Mouse (Mus musculus) heart, postnatal 10 days (tissue): ENCODE results near the gene Spryd3. TPM values are rescaled to one million over a fixed set of nuclear protein-coding genes. Genes with fewer than 3 reads are reported as not detected.
A peak's percentile ranks its signal among the peaks of the same experiment; 100 is the strongest.
"Not testable (repeated sequence)": the region's sequence is repeated elsewhere in the genome, so short reads cannot be mapped to it uniquely, and the experiment has no call there.

Experiments
- DNase-seq, 2 experiments: peaks; one replicate each; pipeline ENCODE4 v3.0.0; 2021
- intact Hi-C: fragments of 180-260 bp; cut with DNase I; formaldehyde crosslinking; loops from one replicate; pipeline ENCODE4 v1.15.1; 2025
- total RNA-seq, 2 experiments: library from RNA; stranded (reverse); gene quantifications; 2 replicates each; pipeline ENCODE4 v1.2.3; 2021

Gene Spryd3
- total RNA-seq: 10 to 100 TPM; 19.1 to 22.2 TPM

DNA sequence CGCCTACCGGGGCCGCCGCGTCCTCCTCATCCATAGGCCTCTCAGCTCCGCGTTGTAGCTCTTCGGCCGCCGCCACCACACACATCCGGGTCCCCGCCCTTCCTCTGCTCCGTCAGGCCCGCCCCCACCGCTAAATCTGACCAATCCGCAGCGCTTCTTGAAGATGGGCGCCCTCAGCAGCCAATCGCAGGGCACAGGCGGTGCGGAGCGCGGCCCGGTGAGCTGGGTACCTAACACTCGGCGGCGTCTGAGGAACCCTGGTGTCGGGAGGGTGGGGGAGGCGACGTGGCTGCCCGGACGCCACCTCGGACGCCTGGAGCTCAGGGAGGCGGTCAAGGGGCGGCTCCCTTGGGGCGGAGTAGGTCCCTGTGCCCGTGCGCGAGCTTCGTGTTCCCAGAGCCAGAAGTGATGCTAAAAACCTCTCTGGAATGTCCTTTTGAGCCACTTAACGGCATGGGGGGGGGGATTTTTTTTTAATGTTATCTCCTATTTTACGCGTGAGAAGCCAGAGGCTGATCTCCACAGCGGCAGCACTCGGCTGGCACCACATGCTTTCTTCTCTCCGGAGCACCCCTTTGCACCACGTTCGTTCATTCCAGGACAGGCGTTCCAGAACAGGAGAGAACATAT, at the start of gene Spryd3:
Spryd3 (minus strand) TSS at position 106 of the 630 bp plus-strand sequence.
- intact Hi-C loops: no loop called here
- peak; percentile 99 for DNase-seq

DNA sequence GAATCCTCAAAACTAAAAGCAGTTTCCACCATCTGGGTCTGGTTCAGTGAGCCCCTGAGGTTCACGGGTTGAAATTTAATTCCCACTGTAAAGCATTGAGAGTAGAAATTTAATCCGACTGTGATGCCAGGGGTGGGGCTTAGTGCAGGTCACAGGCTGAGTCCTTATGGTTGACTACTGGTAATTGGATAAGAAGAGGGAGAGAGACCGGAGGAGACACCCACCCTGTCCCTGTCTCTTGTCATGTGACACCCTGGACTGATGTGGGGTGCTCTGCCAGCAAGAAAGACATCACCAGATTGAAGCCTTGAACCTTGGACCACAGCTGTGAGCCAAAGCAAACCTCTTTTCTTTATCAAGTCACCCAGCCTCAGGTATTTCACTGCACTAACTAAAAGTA, 47.0 kb upstream of the Spryd3 start:
- intact Hi-C loops: no loop called here
- no peak for DNase-seq

DNA sequence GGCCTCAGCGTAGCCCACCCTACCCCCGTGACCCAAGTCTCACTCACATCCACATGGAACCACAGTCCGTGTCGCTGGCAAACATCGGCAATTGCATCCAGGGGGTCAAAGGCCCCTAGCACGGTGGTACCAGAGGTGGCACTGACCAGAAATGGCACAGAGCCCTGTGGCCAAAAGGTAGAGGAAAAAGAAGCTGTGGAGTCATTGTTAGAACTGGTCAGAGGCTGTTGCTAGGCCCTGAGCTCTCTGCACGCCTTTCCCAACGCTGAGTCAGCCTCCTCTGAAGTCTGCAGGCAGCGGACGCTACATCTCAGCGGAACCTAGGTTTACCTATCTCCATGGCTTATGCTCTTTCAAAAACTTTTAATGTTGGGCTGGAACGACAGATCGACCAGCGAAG, 43.9 kb upstream of the Spryd3 start:
- intact Hi-C loops: loop anchor here (5.0 kb wide), 1 partner anchor 137 kb away; no protein-coding TSS in a partner anchor

DNA sequence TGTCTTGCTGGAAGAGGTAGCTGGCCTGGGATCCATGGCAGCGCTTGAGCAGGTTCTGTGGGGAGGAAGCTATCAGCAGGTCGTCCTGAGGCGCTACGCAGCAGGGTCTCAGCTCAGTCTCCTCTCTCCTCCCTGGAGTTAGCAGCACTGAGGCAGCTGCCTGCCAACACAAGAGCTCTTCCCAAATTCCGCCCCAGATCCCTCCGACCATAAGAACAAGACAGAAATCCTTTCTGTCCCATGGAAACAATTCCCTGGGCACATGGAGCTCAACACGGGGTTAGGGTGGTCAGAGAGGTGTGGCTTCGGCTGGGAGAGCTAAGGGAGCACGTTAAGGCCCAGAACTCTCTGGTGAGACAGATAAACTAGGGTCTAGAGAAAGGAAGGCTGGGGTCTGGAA, 43.1 kb upstream of the Spryd3 start:
- DNase-seq: no peak
- intact Hi-C loops: loop anchor here (5.0 kb wide), 1 partner anchor 138 kb away; no protein-coding TSS in a partner anchor

More for the DNA sequence above, 43.9 kb upstream of the Spryd3 start:
- DNase-seq: no peak

DNA sequence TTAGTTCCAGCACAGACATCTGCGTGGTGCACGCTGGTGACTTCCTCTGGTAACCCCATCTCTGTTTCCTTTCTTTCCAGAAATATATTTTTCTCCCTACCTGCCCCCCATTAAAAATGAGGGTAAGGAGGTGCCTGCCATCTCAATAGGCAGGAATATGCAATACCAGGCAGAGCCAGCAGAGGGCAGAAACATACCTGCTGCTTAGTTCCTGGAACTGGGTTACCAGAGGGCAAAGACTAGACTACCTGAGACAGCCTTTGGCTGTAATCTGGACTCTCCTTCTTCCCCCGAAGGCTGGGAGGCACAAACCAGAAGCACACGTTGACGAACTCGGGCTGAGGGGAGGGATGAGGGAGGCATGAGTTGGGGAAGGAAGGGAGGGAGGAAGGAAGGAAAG, 42.2 kb upstream of the Spryd3 start:
- intact Hi-C loops: loop anchor here (1.0 to 5.0 kb wide), 2 partner anchors 46 to 139 kb away; no protein-coding TSS in a partner anchor
- DNase-seq: peak; percentile 83 to 89

DNA sequence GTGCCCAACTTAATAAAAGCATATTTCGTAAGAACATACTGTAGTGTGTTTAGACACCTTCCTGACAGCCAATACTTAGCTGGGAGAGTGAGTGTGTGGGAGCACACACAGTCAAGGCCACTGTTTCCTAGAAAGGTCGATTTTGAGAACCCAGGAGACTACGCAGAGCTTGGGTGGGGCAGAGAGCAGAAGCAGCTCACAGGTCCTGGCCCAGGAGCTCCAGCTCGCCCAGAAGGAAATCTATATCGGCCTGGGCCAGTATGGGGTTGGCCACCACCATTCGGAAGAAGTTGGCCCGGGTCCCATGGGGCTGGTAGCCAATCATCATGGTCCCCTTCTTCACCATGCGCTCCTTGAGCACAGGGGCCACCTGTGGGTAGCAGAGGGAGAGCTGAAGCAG, 41.4 kb upstream of the Spryd3 start:
- DNase-seq: no peak
- intact Hi-C loops: loop anchor here (5.0 kb wide), 1 partner anchor 140 kb away; no protein-coding TSS in a partner anchor

DNA sequence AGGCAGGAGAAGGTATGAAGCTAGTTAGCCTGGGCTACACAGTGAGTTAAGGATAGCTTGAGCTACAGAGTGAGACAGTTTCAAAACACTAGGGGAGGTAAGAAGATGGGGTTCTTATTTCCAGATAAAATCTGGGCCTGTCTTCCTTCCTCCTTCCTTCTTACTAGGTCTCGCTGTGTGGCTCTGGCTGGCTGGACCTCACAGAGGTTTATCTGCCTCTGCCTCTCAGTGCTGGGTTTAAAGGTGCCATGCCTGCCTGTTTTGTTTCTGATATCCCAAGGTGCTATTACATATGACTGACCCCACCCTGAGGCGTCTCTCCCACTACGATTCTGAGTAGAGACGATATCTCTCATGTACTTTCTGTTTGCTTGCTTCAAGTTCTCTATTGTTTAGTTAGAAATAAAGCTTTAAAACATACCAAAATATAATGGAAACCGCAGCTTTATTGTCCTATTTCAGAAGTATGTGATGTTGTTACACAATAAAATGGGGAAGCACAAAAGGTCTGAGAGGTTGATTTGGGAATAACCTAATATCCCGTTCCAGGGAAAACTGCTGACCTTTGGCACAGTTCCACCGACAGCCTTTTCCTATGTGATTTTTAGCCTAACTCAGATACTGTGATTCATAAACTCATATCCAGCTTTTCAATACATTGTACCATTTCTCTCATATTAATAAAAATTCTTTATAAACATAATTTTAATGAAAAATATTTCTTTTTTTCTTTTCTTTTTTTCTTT, 40.7 kb upstream of the Spryd3 start:
- intact Hi-C loops: loop anchor here (5.0 kb wide), 1 partner anchor 141 kb away; no protein-coding TSS in a partner anchor
- DNase-seq: no peak

DNA sequence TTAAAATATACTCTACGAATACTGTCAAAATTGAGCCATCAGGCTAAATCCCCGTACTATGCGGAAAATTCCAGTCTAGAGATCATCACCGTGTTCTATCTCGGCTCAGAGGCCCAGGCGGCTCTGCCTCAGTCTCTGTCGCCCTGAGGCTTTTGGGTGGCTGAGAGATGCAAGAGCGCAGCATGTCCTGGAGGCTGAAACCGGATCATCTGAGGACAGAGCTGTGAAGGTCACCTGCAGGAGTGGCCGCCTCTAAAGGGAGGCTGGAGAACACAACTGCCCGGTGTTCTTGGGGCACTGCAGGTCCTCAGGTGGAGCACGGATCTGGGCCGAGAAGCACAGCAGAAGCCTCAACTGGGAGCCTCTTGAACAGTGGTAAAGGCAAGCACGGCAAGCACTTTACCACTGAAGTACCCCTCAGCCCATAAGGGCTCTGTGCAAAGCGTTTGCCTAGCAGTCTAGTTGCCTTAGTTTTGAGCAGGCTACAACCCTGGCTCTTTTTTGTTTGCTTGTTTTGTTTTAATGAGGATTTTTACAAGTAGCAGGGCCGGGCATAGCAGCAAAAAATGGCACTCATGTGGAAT, 39.8 kb upstream of the Spryd3 start:
- no peak for DNase-seq
- intact Hi-C loops: loop anchor here (5.0 kb wide), 1 partner anchor 141 kb away; no protein-coding TSS in a partner anchor

DNA sequence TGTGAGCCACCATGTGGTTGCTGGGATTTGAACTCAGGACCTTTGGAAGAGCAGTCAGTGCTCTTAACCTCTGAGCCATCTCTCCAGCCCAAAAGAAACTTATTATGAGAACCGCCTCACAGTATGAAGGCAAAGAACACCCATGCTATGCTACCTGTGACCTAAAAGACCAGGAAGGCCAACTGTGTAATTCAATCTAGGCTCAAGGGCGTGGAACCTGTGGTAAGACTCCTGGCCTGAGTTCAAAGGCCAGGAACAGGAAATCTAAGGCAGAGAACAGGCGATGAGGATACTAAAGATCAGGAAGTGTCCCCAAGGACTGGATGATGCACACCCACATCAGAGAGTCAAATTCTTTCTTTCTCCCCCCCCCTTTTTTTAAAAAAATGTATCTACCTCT, 37.5 kb upstream of the Spryd3 start:
- intact Hi-C loops: no loop called here
- no peak for DNase-seq

DNA sequence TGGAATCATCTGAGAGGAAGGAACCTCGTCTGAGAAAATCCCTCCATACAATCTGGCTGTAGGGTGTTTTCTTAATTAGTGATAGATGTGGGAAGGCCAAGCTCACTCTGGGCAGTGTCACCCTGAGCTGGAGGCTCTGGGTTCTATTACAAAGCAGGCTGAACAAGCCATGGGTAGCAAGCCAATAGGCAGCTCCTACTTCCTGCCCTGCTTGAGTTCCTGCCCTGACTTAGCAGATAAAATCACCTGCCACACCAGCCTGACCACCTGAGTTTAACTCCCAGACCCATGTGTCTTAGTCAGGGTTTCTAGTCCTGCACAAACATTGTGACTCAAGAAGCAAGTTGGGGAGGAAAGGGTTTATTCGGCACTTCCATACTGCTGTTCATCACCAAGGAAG, 33.0 kb upstream of the Spryd3 start:
- intact Hi-C loops: no loop called here
- DNase-seq: no peak

DNA sequence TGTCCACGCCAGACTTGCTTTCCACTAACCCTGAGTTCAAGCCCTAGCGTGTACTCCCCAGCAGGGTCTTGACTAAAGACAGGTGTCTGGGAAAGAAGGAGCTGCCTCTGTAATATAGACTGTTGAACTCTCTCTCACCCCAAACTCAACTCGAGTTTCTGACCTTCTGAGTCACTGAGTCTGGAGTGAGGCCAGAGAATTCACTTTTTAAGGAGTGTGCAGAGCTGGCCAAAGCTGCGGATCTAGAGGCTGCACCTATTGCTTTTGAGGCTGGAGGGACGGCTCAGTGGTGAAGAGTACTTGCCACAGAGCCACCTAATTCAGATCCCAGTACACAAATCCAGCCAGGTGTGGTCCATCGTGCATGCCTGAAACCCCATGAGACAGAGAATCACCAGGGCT, 31.6 kb upstream of the Spryd3 start:
- intact Hi-C loops: no loop called here
- DNase-seq: peak; percentile 44 to 48

DNA sequence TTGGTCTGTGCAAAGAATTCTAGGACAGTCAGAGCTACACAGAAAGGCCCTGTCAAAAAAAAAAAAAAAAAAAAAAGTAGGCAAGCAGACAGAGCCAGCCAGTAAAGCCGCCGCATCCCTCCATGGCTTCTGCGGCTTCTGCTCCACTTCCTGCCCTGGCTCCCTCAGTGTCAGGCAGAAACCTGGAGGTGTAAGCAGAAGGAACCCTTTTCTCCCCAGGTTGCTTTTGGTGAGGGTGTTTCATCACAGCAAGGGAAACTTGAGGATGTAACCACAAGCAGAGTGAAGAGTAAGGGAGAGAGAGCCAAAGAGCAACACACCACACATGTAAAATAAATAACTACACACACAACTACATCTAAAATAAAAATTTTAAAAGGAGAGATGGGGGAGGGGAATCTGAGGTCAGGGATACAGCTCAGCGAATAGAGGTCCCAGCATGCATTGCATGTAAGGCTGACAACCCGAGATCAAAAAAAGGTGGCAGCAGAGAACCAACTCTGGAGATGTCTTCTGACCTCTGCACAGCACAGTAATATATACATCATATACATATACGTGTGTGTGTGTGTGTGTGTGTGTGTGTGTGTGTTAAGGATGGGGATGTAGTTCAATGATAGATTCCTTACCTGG, 29.6 kb upstream of the Spryd3 start:
- intact Hi-C loops: no loop called here
- DNase-seq: no peak

DNA sequence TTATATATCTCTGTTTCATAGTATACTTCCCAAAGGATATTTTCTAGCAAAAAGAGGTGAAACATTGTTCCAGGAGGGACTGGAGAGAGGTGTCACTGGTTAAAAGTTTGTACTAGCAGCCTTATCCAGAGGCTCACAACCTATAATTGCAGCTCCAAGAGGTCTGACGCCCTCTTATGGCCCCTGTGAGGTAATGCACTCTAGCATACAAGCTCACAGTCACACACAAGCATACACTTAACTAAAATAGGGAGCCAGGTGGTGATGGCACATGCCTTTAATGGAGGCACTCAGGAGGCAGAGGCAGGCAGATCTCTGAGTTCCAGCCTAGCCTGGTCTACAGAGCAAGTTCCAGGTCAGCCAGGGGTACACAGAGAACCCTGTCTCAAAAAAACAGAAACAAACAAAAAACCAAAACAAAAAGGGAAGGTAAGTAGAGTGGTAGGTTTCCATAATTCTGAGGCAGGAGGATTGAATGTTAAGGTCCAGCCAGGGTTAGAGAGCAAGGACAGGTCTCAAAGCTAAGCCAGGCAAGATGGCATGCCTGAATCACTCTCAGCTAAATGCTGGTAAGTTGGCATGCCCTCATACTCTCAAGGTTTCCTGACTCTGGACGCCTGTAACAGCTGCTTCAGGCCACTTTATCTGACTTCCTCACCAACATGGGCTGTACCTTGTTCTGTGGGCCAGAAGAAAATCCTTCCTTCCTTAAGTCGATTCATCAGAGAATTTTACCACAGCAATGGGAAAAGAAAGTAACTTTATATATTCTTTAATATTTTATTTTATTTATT, 28.1 kb upstream of the Spryd3 start:
- intact Hi-C loops: no loop called here
- no peak for DNase-seq

DNA sequence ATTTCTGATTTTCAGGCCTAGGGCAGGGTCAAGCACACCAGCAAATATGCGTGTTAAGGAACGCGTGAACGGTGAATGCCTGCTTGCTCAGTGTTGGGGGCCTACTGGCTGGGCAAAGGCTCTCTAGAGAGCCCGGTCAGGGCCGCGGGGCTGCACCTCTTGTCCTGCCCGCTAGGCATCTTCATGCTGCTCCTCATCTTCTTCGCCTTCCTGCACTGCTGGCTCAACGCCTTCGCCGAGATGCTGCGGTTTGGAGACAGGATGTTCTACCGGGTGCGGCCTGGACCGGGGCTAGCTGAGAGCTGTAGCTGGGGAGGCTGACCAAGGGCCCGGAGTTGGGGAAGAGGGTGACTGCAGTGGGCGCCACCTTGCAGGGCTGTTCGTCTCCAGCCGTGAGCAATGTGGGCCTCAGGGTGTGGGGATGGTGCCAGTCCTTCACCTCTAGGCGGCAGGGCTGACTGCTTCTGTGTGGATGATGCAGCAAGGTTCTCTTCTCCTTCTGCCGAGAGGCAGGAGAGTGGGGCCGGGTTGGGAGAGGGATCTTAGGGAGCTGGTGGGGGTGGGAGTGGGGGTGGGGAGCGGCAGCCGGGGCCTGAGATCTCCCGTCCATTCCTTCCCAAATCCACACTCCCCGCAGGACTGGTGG, 24.5 kb upstream of the Spryd3 start:
- intact Hi-C loops: no loop called here
- DNase-seq: no peak

DNA sequence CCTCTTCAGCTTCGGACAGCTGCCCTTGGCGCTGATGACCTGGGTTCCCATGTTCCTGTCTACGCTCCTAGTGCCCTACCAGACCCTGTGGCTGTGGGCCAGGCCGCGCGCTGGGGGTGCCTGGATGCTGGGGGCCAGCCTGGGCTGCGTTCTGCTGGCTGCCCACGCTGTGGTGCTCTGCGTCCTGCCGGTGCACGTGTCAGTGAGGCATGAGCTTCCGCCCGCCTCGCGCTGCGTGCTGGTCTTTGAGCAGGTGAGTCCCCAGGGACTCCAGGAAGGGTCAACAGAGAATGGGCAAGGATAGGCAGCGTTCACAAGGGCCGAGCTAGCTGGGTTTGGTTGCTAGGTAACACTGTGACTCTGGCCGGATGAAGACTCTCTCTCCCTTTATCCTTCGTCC, 20.8 kb upstream of the Spryd3 start:
- DNase-seq: no peak
- intact Hi-C loops: loop anchor here (5.0 kb wide), 1 partner anchor 65 kb away; no protein-coding TSS in a partner anchor

DNA sequence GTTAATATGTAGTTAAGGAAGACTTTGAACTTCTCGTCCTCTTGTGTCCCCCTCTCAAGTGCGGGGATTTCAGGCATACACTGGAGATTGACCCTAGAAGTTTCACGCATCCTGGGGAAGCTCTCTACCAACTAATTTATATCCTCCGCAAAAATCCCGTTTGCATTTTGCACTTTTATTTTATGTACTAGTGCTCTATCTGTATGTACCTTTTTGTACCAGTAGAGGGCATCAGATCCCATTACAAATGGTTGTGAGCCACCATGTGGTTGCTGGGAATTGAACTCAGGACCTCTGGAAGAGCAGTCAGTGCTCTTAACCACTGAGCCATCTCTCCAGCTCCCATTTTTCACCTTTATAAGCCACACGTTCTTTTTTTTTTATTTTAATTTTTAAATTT, 19.0 kb upstream of the Spryd3 start:
- intact Hi-C loops: loop anchor here (5.0 kb wide), 1 partner anchor 67 kb away; no protein-coding TSS in a partner anchor
- not testable (repeated sequence) for DNase-seq

DNA sequence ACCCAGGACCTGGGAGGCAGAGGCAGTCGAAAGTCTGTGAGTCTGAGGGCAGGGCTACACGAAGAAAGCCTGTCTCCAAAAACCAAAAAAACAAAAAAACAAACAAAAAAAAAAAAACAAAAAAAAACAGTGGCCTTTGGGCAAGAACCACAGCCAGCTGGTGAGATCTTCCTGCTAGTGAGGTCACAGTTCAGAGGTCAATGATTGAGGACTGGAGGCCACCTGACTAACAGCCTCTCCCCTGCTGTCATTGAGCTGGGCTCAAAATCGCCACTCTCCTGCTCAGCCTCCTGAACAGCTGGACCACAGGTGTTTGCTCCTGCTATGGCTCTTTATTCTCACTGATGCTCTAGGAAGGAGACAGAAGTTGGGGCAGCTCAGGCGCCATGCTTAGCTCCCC, 16.6 kb upstream of the Spryd3 start:
- intact Hi-C loops: no loop called here
- DNase-seq: no peak

DNA sequence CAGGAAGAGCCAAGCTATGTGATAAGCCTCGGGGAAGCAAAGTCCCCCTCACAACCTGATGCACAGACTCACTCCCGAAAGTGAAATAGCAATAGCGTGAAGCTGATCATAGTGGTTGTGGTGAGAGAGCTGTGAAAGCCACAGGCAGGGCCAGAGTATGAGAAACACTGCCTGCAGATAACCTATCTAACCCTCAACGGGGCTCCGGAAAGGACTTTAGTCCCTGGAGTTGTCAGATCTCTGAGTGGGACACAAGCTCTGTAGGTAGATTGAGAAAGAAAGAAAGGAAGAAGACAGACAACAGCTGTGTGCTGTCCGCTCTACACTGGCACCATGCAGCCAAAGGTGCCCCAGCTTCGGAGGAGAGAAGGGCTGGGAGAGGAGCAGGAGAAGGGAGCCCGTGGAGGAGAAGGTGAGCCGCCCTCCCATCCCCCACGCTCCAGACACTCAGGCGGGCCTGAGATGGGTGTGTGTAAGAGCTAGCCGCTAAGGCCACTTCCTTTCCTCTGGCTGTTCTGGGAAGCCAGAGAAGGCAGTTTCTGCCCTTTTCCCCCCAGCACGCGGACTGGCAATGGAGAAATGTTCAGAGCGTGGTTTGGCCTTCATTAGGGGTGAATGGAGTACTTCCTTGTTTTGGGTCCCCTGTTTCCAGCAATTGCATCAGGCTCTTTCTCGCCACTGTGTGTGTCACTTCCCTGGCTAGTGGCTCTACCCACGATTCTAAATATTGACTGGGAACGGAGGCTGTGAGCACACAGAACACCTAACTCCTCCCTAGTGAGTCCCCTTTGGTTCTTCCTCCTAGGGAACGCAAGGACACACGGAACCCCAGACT, 14.5 kb upstream of the Spryd3 start, which contains the start of gene Soat2:
Soat2 (plus strand) TSS at position 226 of the 835 bp plus-strand sequence.
- peak; percentile 29 to 52 for DNase-seq

DNA sequence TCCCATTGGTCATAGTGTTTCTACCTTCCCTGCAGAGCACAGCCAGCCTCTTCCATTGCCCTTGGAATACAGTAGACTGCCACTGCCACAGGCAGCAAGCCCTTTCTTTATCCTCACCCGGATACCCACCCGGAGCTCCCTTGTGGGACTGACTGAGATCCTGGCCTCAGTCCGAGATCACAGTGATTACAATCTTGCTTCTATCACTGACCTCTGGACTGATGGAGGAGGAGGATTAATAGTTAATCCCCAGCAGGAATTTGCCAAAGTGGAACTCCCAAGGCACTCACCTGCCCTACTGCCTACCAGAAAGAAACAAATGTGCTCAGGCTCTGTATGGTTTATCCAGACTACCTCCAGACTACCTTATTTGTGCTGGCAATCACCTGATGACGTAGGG, 13.5 kb upstream of the Spryd3 start:
- intact Hi-C loops: loop anchor here (5.0 kb wide), 1 partner anchor 42 kb away; no protein-coding TSS in a partner anchor
- no peak for DNase-seq

More for the DNA sequence above, 14.5 kb upstream of the Spryd3 start, which contains the start of gene Soat2:
- intact Hi-C loops: no loop called here
